Mouse (Mus musculus): Measurements from ENCODE around the gene Shroom3. TPM values are rescaled to one million over a fixed set of nuclear protein-coding genes. Genes with fewer than 3 reads are reported as not detected.

Shroom3 gene
- total and polyA plus RNA-seq, 3 experiments, result 0.04 to 0.11 TPM; not detected in 1

- Histone ChIP-seq H3K9ac (ENCODE audit: insufficient read depth, low read depth) (no peak overlapping the region), H3K27ac (ENCODE audit: insufficient read depth, low read depth) (no peak overlapping the region), H3K4me1 (ENCODE audit: control insufficient read depth in 1 of 2, insufficient read depth in 2 of 2) (peaks cover 8 to 17% of the 10 kb centered on the region in 2 experiments), H3K4me2 (ENCODE audit: insufficient read depth, low read depth, poor library complexity, severe bottlenecking) (no peak overlapping the region), H3K9me3 (replicated peaks; ENCODE audit: low read length) (peaks cover 2% of the 10 kb centered on the region), H3K79me2 (replicated peaks; ENCODE audit: control insufficient read depth, extremely low read depth, insufficient read depth, poor library complexity, severe bottlenecking) (no peaks in the 10 kb centered on the region), H3K4me3 (replicated peaks in 1 of 3; ENCODE audit: low read depth in 2 of 3, low read length in 2 of 3, poor library complexity in 1 of 3) (no peak overlapping the region), H3K36me3 (replicated peaks in 1 of 2; ENCODE audit: control insufficient read depth in 1 of 2, insufficient read depth in 1 of 2, low read length in 1 of 2) (no peaks in the 10 kb centered on the region), H3K27me3 (replicated peaks) (no peaks in the 10 kb centered on the region)
- dilution Hi-C loops (cut with MboI; ENCODE audit: extremely low pct_ligation_motif_present, extremely low pct_unique_long_range_greater_than_20kb, low sequenced_read_pairs) (no loop called here), in situ Hi-C loops (cut with MboI; ENCODE audit: low pct_ligation_motif_present, low pct_unique_long_range_greater_than_20kb, low sequenced_read_pairs) (no loop called here)
- no peak for DNase-seq (ENCODE audit: extremely low read depth)
- no peak for TF ChIP-seq SIN3A (IDR thresholded peaks at IDR 0.05; ENCODE audit: low read length)
These were observed 9.2 kb downstream of the Shroom3 start for GRCm38 (mm10) chr5:92692206-92693007.

GRCm38 (mm10) chr5:92693744-92694143 lies 10.5 kb downstream of the Shroom3 start:
- Histone ChIP-seq H3K79me2 (replicated peaks; ENCODE audit: control insufficient read depth, extremely low read depth, insufficient read depth, poor library complexity, severe bottlenecking) (no peaks in the 10 kb centered on the region), H3K27me3 (replicated peaks) (no peaks in the 10 kb centered on the region), H3K36me3 (replicated peaks in 1 of 2; ENCODE audit: control insufficient read depth in 1 of 2, insufficient read depth in 1 of 2, low read length in 1 of 2) (no peaks in the 10 kb centered on the region), H3K9ac (ENCODE audit: insufficient read depth, low read depth) (no peak overlapping the region), H3K4me1 (ENCODE audit: control insufficient read depth in 1 of 2, insufficient read depth in 2 of 2) (peaks cover 3 to 4% of the 10 kb centered on the region in 2 experiments), H3K9me3 (replicated peaks; ENCODE audit: low read length) (peaks cover 2% of the 10 kb centered on the region), H3K4me2 (ENCODE audit: insufficient read depth, low read depth, poor library complexity, severe bottlenecking) (no peak overlapping the region), H3K27ac (ENCODE audit: insufficient read depth, low read depth) (no peak overlapping the region), H3K4me3 (replicated peaks in 1 of 3; ENCODE audit: low read depth in 2 of 3, low read length in 2 of 3, poor library complexity in 1 of 3) (no peak overlapping the region)
- no peak for DNase-seq (ENCODE audit: extremely low read depth)
- TF ChIP-seq USF1 (IDR thresholded peaks at IDR 0.05; ENCODE audit: low read depth, low read length), result no peak
- TF ChIP-seq ZC3H11A (IDR thresholded peaks at IDR 0.05; ENCODE audit: low read depth, low read length), result no peak
- no peak for TF ChIP-seq GABPA (IDR thresholded peaks at IDR 0.05; ENCODE audit: insufficient replicate concordance, low read depth, low read length)
- TF ChIP-seq SIN3A (IDR thresholded peaks at IDR 0.05; ENCODE audit: low read length), result no peak
- TF ChIP-seq NRF1 (IDR thresholded peaks at IDR 0.05; ENCODE audit: low read depth, low read length), result no peak
- TF ChIP-seq MAFK (IDR thresholded peaks at IDR 0.05; ENCODE audit: insufficient replicate concordance, low read length), result no peak
- no peak for TF ChIP-seq MYC (IDR thresholded peaks at IDR 0.05; ENCODE audit: low read depth, low read length)
- TF ChIP-seq TBP (conservative IDR thresholded peaks at IDR 0.05; ENCODE audit: low read depth, low read length), result no peak
- TF ChIP-seq EP300 (IDR thresholded peaks at IDR 0.05; ENCODE audit: low read length), result no peak
- TF ChIP-seq TCF12 (IDR thresholded peaks at IDR 0.05; ENCODE audit: low read depth, low read length), result no peak
- TF ChIP-seq CTCF (conservative IDR thresholded peaks at IDR 0.05 in 1 of 2, IDR thresholded peaks at IDR 0.05 in 1 of 2; ENCODE audit: low read depth in 2 of 2, low read length in 2 of 2), result no peak; a peak in 1 of 4 replicates
- TF ChIP-seq RAD21 (IDR thresholded peaks at IDR 0.05; ENCODE audit: low read depth, low read length), result no peak
- in situ Hi-C loops (cut with MboI; ENCODE audit: low pct_ligation_motif_present, low pct_unique_long_range_greater_than_20kb, low sequenced_read_pairs) (no loop called here), dilution Hi-C loops (cut with MboI; ENCODE audit: extremely low pct_ligation_motif_present, extremely low pct_unique_long_range_greater_than_20kb, low sequenced_read_pairs) (no loop called here)
